Mouse (Mus musculus) c-Kit-positive CD71-positive TER-119-negative erythroid progenitor cells, embryonic 14.5 days (primary cell): ENCODE measurements around the gene Sdc4.

ENCODE experiments used
- DNase-seq: peaks from one replicate; pipeline ENCODE4 v3.0.0-alpha.2; 2013; ENCODE audit warnings: low read depth

Gene Sdc4

DNA sequence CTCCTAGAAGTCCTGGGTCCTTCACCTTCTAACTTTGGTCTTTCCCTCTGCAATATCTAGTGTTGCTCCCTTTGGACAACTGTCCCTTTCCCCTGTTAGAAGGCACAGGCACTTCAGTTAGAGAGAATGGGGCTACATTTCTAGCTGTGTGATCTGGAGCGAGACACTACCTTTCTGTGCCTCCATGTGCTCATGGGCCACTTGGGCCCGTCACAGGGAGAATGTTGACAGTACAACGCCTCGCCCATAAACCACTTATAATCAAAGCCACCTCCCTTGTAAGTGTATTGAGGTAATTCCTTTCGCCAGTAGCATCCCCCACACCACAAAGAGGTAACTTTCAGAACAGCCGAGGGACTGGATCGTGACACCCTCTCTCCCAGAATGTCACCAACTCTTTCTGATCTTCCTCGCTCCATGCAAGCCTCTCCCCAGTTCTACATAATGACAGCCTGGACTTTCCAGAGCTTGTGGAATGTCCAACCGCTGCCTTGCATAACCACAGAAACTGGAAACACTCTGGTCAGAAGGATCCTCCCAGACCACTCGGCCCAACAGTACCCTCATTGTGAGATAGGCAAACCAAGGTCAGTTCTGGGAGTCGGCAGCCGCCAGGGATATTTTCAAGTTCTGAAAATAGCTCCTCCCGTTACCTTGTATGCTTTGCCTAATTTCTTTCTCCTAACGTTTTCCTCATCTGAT lies 5.8 kb upstream of the Sdc4 start:
- DNase-seq = no peak

DNA sequence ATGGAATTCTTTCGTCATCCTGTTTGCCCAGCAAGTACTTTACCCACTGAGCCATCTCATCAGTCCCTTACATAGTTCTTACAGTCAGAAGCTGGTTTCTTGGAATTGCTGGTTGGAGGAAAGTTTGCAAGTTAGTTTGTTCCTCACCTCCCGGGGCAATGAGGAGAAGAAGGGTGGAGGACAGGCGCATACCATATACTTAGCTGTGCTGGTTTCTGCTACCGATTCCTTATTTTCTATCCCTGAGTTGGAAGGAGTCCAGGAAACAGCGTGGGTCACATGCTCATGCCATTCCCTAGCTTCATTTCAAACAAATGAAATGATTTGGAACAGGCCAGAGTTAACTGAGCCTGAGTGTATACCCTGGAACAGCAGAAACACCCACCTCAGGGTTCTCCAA lies 5.2 kb upstream of the Sdc4 start:
- no peak for DNase-seq

DNA sequence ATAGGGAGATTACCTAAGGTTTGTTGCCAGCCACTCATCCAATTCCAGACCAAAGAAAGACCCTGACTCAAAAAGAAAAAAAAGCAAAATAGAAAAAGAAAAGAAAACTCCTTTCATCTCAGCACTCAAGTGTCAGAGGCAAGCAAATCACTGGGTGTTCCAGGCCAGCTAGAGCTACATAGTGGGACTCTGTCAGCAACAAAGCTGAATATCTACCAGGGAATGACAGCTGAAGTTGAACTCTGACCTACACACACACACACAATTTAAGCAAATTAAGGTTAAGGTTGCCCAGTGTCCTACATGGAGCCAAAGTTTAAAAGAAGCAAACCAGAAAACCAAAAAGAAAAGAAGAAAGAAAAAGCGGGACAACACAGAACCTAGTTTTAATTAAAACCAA lies 4.5 kb upstream of the Sdc4 start:
- no peak for DNase-seq

GRCm38 (mm10) chr2:164446086-164446469 lies 2.4 kb upstream of the Sdc4 start:
- DNase-seq = no peak

- DNase-seq = no peak
These were observed 1.9 kb upstream of the Sdc4 start for GRCm38 (mm10) chr2:164445399-164446085.

- DNase-seq = no peak
These were observed 1.0 kb upstream of the Sdc4 start for GRCm38 (mm10) chr2:164444701-164445100.

GRCm38 (mm10) chr2:164443051-164443437 lies 643 bp downstream of the Sdc4 start:
- no peak for DNase-seq

DNA sequence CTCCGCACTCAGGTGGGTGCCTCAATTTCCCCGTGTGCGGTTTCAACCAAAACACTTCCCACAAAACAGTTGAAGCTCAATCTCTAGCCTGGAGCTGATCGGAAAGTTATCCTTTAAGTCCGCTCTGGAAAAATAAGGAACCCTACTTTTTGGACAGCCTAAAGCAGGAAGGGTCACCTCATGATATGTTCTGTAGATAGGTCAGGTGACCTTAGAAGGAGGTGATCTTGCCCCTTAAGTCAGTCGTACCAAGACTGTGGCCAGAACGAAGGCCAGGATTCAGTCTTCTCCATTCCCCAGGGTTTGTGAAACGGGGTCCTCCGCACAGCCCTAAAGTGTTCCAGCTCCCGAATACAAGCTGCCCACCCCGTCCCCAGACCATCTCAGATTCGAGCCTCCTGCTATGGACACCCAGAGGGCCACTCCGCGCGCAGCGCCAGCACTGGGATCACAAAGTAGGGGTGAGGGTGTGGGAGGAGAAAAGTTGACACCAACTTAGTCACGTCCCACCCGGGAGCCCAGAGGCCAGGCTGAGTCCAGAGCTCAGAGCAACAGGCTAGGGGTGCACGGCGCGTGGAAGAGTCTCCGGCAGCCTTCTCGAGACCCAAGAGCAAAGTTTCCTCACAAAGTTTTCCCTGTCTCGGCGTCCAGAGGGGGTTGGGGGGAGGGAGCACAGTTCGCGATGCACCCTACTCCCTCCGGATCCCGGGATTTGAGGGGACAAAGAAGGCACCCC lies 1.2 kb downstream of the Sdc4 start:
- DNase-seq = no peak

- no peak for DNase-seq
These were observed 2.0 kb downstream of the Sdc4 start for GRCm38 (mm10) chr2:164441731-164442130.

- DNase-seq = no peak
These were observed 2.5 kb downstream of the Sdc4 start for GRCm38 (mm10) chr2:164441155-164441554.

GRCm38 (mm10) chr2:164440314-164440713 lies 3.4 kb downstream of the Sdc4 start:
- no peak for DNase-seq

GRCm38 (mm10) chr2:164439001-164439421 lies 4.7 kb downstream of the Sdc4 start:
- no peak for DNase-seq

- no peak for DNase-seq
These were observed 5.4 kb downstream of the Sdc4 start for GRCm38 (mm10) chr2:164438257-164438656.

DNA sequence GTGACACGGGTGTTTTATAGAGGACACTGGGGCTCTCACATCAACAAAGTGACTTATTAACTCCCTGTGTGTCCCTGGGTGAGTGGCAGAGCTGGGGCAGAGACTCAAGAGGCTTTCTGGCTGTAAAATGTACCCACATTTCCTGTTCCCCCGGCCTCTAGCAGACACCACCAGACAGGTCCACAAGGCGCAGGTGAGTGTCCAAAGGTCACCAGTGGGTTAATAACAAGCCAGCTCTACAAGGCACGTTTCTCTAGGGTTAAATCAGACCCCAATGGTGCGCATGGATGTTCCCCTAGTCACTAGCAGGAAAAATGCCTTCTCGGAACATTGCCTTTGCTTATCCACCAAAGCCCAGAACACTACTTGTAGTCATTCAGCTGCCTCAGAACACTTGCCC lies 6.0 kb downstream of the Sdc4 start:
- DNase-seq = no peak

DNA sequence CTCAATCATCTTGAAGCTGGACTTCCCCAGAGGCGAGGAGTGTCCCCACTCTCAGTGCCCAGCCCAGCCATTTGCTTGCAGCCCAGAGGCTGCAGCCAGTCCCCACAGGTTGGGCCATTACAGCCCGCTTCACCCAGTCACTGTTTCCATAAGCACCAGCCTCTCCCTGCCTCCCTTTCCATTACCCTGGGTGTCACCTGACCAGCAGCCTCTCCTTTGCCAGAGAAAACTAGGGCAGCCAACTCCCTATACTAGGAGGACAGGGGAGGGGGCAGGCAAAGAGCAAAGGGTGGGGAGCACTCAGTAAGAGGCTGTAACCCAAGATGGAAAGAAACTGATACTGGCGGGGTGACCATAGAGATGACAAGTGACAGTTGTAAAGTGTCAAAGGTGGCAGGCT lies 6.7 kb downstream of the Sdc4 start:
- no peak for DNase-seq

DNA sequence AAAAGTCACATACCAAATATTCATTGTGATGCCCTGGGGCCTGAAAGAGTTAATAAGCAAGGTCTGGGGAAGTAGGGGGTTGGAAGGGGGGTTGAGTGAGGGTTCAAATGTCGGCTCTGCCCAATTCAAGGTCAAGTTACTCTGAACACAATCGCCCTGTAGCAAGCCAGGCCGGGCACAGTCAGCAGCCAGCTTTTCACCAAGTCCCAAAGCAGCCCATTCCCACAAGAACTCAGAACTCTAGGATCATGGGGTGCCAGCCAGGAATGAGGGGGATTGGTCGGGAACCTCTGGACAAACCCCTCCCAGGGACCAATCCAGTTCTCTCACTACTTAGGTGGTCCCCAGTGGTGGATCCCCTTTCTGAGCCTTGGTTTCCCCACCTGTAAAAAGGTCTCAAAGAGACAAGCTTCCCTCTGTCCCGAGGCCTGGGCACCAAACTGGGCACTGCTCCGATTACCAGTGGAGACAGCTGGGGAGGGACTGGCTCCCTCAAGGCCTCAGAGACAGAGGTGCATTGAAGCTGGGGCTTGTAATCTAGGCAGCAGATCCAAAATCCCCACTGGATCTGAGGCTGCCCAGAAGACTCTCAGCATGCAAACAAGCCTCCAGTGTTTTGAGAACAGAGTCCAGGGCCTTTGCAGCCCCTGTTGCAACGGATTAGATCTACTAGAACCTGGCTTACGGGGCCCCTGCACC lies 7.3 kb downstream of the Sdc4 start:
- DNase-seq = no peak

DNA sequence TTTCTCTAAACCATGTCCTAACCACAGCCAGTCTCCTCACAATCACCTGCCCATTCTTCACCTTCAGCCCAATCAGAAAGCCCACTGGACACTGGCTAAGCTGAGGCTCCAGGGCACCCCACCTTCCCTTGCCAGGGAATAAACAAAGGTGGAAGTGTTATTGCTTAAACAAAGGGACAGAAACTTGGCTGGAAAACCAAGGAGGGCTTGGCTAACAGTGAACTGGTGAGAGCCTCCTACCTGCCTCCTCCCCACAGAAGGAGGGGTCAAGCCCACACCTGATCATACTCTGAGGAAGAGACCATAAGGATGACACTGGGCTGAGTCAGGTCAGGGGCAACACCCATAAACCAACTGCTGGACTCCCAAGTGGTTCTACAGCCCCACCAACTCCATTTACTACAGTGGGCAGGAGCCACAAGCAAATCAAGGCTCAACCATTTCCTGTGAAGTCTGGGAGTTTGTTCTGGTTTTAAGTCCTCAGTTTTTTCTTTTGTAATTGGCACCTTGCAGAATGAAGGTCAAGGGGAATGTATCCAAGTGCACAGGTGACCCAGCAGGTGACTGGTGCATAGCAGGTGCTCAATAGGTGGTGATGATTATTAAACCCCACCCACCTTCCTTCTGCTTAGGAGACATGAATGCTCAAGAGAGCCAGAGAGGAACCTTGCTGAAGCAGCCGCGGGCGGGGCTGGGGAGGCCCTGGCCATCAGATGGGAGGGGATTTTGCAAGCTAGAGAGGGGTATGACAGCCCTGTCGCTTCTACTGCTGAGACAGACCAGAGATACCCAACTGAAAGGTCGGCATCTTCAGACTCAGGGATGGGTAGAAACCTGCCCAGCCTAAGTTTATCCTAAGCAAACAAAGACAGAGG lies 8.2 kb downstream of the Sdc4 start:
- no peak for DNase-seq

DNA sequence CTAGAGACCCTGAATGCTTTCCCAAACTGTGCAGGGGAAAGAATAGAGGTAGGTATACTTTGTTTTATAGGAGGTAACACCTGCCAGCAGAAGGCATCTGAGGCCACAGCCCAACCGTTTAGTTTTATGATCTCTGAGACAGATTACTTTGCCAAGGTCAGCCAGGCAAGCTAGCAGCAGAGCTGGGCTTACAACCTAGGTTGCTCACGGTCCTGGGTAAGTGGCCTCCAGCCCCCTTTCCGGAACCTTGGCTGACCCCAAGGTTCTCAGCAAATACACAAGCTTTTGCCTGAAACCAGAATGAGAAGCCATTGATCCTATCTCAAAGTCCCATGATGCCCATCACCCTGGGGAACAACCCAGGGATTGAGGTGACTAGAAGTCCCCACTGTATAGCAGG lies 9.0 kb downstream of the Sdc4 start:
- no peak for DNase-seq

DNA sequence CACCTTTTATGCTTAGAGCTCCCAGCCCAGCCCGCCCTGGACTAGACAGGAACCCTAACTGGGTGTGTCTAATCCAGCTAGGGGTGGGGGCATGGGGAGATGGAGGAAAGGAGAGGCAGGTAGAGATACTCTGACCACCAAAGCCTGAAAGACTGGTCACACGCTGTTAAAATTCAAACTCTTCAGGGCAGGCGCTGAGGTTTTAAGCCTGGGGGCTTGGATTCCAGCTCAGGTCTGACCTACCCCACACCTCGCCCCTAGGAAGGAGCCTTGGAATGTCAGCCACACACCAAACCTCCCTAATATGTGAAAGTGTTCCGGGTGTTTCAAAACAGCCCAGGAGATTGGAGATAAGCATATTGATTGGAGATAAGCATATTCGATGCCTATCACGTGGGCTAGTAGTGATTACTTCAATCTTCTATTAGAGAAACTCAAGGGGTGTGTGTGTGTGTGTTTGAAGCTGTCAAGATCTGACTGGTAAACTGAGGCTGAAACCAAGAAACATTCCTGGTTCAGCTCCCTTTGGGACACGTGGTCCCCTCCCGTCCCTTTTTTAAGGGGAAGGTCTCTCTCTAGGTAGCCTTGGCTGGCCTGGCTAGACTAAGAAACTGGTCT lies 10.3 kb downstream of the Sdc4 start:
- DNase-seq = no peak

DNA sequence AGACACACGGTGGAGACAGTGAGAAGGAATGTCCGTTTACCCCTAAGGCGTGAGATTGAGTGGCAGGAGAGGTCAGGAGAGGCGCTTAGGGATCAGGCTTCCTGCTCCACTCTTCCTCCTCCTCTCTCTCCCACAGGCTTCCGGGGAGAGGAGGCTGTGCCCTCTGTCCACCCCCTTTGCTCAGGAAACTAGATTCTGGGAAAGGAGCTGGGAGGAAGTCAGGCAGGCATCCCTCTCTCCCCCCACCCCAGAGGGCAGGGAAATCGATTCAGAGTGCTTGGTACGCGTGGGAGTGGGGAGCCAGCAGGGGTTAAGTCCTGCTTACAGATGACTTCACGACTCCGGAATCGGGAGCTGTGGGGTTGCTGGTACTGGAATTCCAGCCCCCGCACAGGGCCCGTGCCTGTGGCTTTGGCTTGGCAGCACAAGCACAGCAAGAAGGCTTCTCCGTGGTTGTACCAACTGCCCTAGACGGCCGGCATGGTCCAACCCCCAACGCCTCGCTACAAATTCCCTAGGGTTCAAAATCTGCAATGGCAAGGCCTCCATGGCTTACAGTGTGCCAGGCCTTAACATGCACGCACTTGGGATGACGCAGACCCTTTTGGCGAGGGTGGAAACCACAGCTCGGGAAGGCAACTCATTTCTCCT lies 11.0 kb downstream of the Sdc4 start:
- DNase-seq = no peak
